Mouse (Mus musculus) testis, adult 2 months (tissue): Measurements from ENCODE around the gene Ovol2. TPM values are rescaled to one million over a fixed set of nuclear protein-coding genes. Genes with fewer than 3 reads are reported as not detected.
"Not testable (repeated sequence)": the region's sequence is repeated elsewhere in the genome, so short reads cannot be mapped to it uniquely, and the experiment has no call there.

Experiments used
- H3K27ac ChIP-seq: fragments of 200-500 bp; 2 replicates; pipeline ENCODE4 v1.5.1; 2012; ENCODE audit warnings: low read depth, low read length; ENCODE audit not compliant: control insufficient read depth, insufficient read depth
- H3K27me3 ChIP-seq: fragments of 200-500 bp; 2 replicates; pipeline ENCODE4 v1.6.1; 2012; ENCODE audit warnings: mild to moderate bottlenecking, low read length, moderate library complexity; ENCODE audit not compliant: control insufficient read depth, insufficient read depth
- H3K36me3 ChIP-seq: fragments of 200-500 bp; 2 replicates; pipeline ENCODE4 v1.6.1; 2012; ENCODE audit warnings: mild to moderate bottlenecking, low read length; ENCODE audit not compliant: control insufficient read depth, insufficient read depth
- H3K4me1 ChIP-seq: fragments of 200-500 bp; 2 replicates; pipeline ENCODE4 v1.6.1; 2012; ENCODE audit warnings: low read length; ENCODE audit not compliant: control insufficient read depth, insufficient read depth
- H3K4me3 ChIP-seq: fragments of 200-500 bp; 2 replicates; pipeline ENCODE4 v1.5.1; 2012; ENCODE audit warnings: low read depth, mild to moderate bottlenecking, low read length, moderate library complexity, mixed read lengths; ENCODE audit not compliant: control insufficient read depth
- CTCF ChIP-seq: fragments of 200-500 bp; IDR thresholded peaks from 2 replicates; pipeline ENCODE4 v1.5.1; 2012; ENCODE audit warnings: low read depth, mild to moderate bottlenecking, inconsistent platforms, low read length, moderate library complexity; ENCODE audit not compliant: control insufficient read depth, insufficient read depth, insufficient replicate concordance
- POLR2A ChIP-seq: fragments of 200-500 bp; IDR thresholded peaks from 2 replicates; pipeline ENCODE4 v1.6.1; 2012; ENCODE audit warnings: low read depth, mild to moderate bottlenecking, inconsistent platforms, low read length, moderate library complexity; ENCODE audit not compliant: control insufficient read depth
- polyA plus RNA-seq: library from polyadenylated mRNA; depleted of rRNA; stranded (reverse); fragments of >200 nt; gene quantifications from 2 replicates; pipeline ENCODE4 v1.2.3, GENCODE M21; 2012

Gene Ovol2
- polyA plus RNA-seq, 1 experiment, result 62.9 TPM

GRCm38 (mm10) chr2:144369020-144369421 lies 37.1 kb upstream of the Ovol2 start:
- Histone ChIP-seq H3K27me3 (no peaks in the 10 kb centered on the region), H3K4me1 (no peaks in the 10 kb centered on the region; the same call in 1 of the 2 replicates), H3K36me3 (no peaks in the 10 kb centered on the region), H3K4me3 (peak overlapping the region; percentile 88), H3K27ac (peak overlapping the region; percentile 83)
- TF ChIP-seq CTCF, result no peak
- no peak for TF ChIP-seq POLR2A

- Histone ChIP-seq H3K4me3 (peak within 1 kb of the TSS; percentile 88), H3K36me3 (no peaks in the 10 kb centered on the region), H3K27me3 (no peaks in the 10 kb centered on the region), H3K27ac (peak within 1 kb of the TSS; percentile 83), H3K4me1 (no peaks in the 10 kb centered on the region; the same call in 1 of the 2 replicates)
- TF ChIP-seq CTCF (no peak), POLR2A (peak; percentile 56; the same call in 1 of the 2 replicates)
Measured at GRCm38 (mm10) chr2:144368400-144369019, 36.6 kb upstream of the Ovol2 start, which contains the start of the genes Kat14 and Pet117. Gene Kat14, plus strand, starts transcription at chr2:144368983. Gene Pet117, plus strand, starts transcription at chr2:144368996.

GRCm38 (mm10) chr2:144352843-144353242 lies 20.9 kb upstream of the Ovol2 start:
- no peak overlapping the region for H3K27ac ChIP-seq
- H3K36me3 ChIP-seq, result no peaks in the 10 kb centered on the region
- H3K27me3 ChIP-seq, result no peaks in the 10 kb centered on the region
- H3K4me3 ChIP-seq, result no peak overlapping the region
- TF ChIP-seq POLR2A (no peak), CTCF (no peak)
- H3K4me1 ChIP-seq, result no peaks in the 10 kb centered on the region

GRCm38 (mm10) chr2:144348525-144348924 lies 16.6 kb upstream of the Ovol2 start:
- Histone ChIP-seq H3K4me1 (no peaks in the 10 kb centered on the region), H3K36me3 (no peaks in the 10 kb centered on the region), H3K4me3 (no peak overlapping the region), H3K27me3 (no peaks in the 10 kb centered on the region), H3K27ac (no peak overlapping the region)
- TF ChIP-seq CTCF (no peak), POLR2A (no peak)

GRCm38 (mm10) chr2:144343158-144343557 lies 11.2 kb upstream of the Ovol2 start:
- TF ChIP-seq POLR2A (no peak), CTCF (no peak)
- Histone ChIP-seq H3K27ac (no peak overlapping the region), H3K4me1 (no peaks in the 10 kb centered on the region), H3K36me3 (no peaks in the 10 kb centered on the region), H3K4me3 (no peak overlapping the region), H3K27me3 (no peaks in the 10 kb centered on the region)

- H3K4me1 ChIP-seq, H3K36me3 ChIP-seq, H3K27ac ChIP-seq, H3K4me3 ChIP-seq, H3K27me3 ChIP-seq: not testable (repeated sequence)
Measured at GRCm38 (mm10) chr2:144338149-144338548, 6.2 kb upstream of the Ovol2 start.

GRCm38 (mm10) chr2:144337701-144338100 lies 5.8 kb upstream of the Ovol2 start:
- no peak for TF ChIP-seq POLR2A
- no peak for TF ChIP-seq CTCF
- H3K36me3 ChIP-seq, result no peaks in the 10 kb centered on the region
- H3K27ac ChIP-seq, result no peak overlapping the region
- peaks cover 9% of the 10 kb centered on the region for H3K4me1 ChIP-seq
- H3K27me3 ChIP-seq, result no peaks in the 10 kb centered on the region
- no peak overlapping the region for H3K4me3 ChIP-seq
